Mouse (Mus musculus) B cell, adult 2 months (primary cell): ENCODE measurements around the gene Ifitm1.

Experiments
- DNase-seq, 2 experiments: peaks; one replicate each; pipeline ENCODE4 v3.0.0; 2022

The Ifitm1 gene

GRCm38 (mm10) chr7:140981704-140982103, 14.7 kb downstream of the Ifitm1 start:
- no peak for DNase-seq

- no peak for DNase-seq
Observed at GRCm38 (mm10) chr7:140982971-140983370, 15.9 kb downstream of the Ifitm1 start.

- DNase-seq: no peak
Observed at GRCm38 (mm10) chr7:140987182-140988138, 20.4 kb downstream of the Ifitm1 start.

- DNase-seq: no peak
Observed at GRCm38 (mm10) chr7:140989022-140989421, 22.0 kb downstream of the Ifitm1 start.

- no peak for DNase-seq
Observed at GRCm38 (mm10) chr7:140990185-140990584, 23.2 kb downstream of the Ifitm1 start.

GRCm38 (mm10) chr7:140990622-140991021, 23.6 kb downstream of the Ifitm1 start:
- no peak for DNase-seq

- DNase-seq: peak in 1 of 2 experiments; percentile 12
Observed at GRCm38 (mm10) chr7:140991117-140991689, 24.2 kb downstream of the Ifitm1 start.

- DNase-seq: no peak
Observed at GRCm38 (mm10) chr7:140997817-140998216, 30.8 kb downstream of the Ifitm1 start.

- DNase-seq: no peak
Observed at GRCm38 (mm10) chr7:140998853-140999700, 32.1 kb downstream of the Ifitm1 start.

- no peak for DNase-seq
Observed at GRCm38 (mm10) chr7:141000881-141001708, 34.1 kb downstream of the Ifitm1 start.

GRCm38 (mm10) chr7:141003248-141004010, 36.4 kb downstream of the Ifitm1 start:
- no peak for DNase-seq

- no peak for DNase-seq
Observed at GRCm38 (mm10) chr7:141006446-141006845, 39.4 kb downstream of the Ifitm1 start.

- no peak for DNase-seq
Observed at GRCm38 (mm10) chr7:141006914-141007313, 39.9 kb downstream of the Ifitm1 start.

- no peak for DNase-seq
Observed at GRCm38 (mm10) chr7:141008312-141008761, 41.3 kb downstream of the Ifitm1 start.

GRCm38 (mm10) chr7:141008938-141009660, 42.1 kb downstream of the Ifitm1 start:
- peak; percentile 80 to 82 for DNase-seq

- DNase-seq: no peak
Observed at GRCm38 (mm10) chr7:141009665-141010064, 42.6 kb downstream of the Ifitm1 start.

GRCm38 (mm10) chr7:141010593-141010992, 43.6 kb downstream of the Ifitm1 start, which contains the start of gene Ifitm3:
Gene Ifitm3, minus strand, starts transcription at chr7:141010770.
- DNase-seq: peak; percentile 5 to 7

- DNase-seq: no peak
Observed at GRCm38 (mm10) chr7:141011238-141011770, 44.3 kb downstream of the Ifitm1 start.

GRCm38 (mm10) chr7:141016707-141017697, 50.0 kb downstream of the Ifitm1 start:
- DNase-seq: no peak
